Mouse (Mus musculus): ENCODE results near the gene Ugt1a7c.
"Not testable (repeated sequence)": the region's sequence is repeated elsewhere in the genome, so short reads cannot be mapped to it uniquely, and the experiment has no call there.

Ugt1a7c gene

DNA sequence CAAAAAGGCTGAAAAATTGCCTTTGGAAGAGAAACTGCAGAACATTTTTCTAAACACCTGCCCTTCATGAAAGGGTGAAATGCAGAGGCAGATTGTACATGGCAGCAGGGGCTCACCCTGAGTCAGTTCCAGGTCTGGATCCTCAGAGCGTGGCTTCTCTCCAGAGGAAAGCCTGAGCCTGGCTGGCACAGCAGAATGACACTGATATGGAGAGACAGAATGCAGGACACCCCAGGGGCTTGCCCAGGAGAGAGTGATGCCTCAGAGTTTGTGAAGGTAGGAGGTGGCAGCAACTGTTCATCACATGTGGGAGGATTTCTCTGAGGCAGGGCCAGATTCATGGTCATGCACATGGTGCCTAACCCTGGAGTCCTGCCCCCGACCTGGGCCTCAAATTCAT is 105.1 kb downstream of the Ugt1a7c start:
- DNase-seq = no peak

DNA sequence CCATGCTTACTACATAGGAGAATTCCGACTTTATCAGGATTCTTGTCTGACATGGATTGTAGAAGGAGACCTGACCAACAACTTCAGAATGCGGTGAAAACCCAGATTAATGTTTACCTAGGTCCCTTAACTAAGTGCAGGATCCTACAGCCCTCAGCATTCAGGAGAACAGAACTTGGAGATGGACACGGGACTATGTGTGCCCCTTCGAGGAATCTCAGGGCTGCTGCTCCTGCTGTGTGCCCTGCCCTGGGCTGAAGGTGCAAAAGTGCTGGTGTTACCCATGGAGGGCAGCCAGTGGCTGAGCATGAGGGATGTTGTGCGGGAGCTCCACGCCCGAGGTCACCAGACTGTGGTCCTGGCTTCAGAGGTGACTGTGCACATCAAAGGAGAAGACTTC is 105.6 kb downstream of the Ugt1a7c start, which contains the start of gene Ugt1a2:
Ugt1a2 (plus strand) TSS at position 146 of the 400 bp plus-strand sequence.
- no peak for DNase-seq

DNA sequence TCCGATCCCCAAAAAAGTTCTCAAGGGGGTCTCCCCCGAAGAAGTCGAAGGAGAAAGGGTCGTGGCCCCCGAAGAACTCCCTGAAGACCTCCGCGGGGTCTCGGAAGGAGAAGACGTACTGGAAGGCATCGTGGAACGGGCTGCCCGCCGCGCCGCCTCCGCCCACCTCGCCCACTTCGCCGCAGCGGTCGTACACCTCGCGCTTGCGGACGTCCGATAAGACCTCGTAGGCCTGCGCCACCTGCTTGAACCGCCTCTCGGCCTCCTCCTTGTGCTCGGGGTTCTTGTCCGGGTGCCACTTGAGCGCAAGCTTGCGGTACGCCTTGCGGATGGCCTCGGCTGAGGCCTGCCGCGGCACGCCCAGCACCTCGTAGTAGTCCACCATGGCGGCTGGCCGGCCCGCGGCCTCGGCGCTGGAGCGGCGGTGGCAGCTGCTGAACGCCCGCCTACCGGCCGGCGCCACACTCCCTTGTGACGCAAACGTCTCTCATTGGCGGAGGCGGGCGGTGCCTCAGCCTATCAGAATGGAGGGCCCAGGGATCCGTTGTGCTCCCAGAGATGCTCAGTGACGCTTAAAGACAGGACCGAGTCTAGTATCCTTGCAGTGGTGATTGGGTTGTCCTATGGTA is 110.5 kb downstream of the Ugt1a7c start, which contains the start of gene Dnajb3:
Dnajb3 (minus strand) TSS at position 489 of the 629 bp plus-strand sequence.
- DNase-seq = peak; percentile 79

DNA sequence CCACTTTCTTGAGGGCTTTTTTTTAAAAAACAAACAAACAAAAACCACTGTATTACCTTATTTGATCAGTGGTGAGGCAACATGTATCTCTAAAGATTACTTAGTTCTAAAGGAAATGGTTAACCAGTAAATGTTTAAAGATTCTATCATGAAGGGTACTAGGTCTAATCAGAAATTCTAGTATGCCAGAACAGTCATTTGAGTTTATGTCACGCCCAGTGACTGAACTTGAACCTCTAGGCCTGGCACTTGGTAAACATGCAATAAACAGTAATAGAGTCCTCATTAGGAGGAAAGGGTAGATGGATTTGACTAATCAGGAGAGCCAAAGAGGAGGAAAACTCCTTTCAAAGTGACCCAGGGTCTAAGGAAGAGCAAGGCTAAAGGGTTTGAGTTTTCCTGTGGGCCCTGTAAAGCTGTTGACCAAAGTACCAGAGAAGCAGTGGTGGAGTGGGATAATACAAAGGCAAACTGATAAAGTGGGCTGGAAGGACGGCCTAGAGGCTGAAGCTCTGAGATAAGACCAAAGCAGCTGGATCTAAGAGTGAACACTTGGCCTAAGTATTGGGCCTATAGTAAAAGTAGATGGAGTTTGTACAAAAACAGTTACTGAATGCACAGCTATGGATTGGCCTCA is 112.1 kb downstream of the Ugt1a7c start:
- DNase-seq = no peak

DNA sequence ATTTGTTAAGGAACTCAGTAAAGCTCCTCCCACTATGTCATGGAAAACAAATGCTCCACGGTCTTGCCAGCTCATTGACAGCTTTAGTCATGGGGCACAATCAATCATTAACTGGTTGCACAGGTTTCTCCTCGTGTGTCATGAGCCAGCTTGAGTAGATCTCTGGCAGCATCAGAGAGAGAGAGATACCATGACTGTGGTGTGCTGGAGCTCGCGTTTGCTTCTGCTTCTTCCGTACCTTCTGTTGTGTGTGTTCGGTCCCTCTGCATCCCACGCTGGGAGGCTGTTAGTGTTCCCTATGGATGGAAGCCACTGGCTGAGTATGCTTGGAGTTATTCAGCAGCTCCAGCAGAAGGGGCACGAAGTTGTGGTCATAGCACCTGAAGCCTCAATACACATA is 117.0 kb downstream of the Ugt1a7c start, which contains the start of gene Ugt1a1:
Ugt1a1 (plus strand) TSS at position 148 of the 400 bp plus-strand sequence.
- DNase-seq = no peak

DNA sequence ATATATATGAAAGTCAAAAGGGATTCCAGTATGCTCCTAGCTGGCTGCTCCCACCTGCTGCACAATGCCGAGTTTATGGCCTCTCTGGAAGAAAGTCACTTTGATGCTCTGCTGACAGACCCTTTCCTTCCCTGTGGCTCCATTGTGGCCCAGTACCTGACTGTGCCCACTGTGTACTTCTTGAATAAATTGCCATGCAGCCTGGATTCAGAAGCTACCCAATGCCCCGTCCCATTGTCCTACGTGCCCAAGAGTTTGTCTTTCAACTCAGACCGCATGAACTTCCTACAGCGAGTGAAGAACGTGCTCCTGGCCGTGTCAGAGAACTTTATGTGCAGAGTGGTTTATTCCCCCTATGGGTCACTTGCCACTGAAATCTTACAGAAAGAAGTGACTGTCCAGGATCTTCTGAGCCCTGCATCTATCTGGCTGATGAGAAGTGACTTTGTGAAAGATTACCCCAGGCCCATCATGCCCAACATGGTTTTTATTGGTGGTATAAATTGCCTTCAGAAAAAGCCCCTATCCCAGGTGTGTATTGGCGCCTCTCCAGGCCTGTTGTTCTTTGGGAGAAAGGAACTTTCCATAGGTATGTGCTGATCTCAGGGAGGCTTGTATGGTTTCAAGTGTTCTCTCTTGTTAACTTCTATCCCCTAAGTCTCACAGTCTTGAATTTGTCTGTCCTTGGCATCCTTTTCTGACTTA is 117.6 kb downstream of the Ugt1a7c start:
- no peak for DNase-seq

DNA sequence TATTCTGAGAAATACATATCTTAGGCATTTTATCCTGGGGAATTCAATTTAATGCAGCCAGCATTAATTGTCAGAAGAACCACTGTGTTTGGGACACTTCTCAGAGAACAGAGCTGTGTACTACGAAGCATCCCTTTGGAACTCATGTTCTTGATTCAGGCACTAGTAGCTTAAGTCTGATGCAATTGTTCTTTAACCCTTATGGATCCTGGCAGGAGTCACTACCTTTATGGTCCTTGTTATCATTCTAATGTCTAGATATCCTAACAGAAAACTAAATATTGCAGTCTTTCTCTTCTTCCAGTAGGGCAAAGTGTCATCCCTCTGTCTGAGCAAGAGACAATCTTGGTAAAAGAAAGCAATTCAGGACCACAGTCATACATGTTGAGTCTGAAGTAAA is 118.2 kb downstream of the Ugt1a7c start:
- no peak for DNase-seq

DNA sequence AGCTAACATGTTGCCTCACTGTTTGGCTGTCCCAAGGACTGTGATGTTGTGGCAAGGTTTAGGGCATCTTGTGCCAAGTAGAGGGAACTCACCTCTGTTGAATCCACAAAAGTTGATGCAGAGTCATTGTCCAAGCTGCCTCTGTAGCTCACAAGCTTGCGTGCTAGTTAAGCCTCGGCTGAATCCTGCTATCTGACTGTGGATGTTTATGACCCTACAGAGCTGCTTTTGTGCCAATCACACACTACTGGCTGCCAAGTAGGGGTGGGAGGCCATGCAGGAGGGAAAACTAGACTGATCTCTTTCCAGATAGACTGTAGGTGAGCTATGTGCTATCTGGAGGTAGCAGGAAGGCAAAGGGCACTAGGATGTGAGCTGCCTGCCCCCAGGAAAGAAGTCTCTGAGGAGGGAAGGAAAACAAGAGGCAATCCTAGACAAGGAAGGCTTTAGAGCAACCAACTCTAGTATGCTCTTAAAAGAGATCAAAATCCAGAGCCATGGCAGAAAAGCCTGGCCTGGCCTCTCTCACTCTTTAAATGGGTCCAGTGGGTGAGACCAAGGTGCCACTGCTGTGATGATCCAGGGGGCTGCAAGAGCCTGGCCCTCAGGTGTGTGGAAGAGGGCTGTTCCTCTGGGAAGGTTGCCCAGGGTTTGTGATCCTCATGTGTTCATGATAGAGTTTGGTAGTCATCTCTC is 119.1 kb downstream of the Ugt1a7c start:
- DNase-seq = no peak

DNA sequence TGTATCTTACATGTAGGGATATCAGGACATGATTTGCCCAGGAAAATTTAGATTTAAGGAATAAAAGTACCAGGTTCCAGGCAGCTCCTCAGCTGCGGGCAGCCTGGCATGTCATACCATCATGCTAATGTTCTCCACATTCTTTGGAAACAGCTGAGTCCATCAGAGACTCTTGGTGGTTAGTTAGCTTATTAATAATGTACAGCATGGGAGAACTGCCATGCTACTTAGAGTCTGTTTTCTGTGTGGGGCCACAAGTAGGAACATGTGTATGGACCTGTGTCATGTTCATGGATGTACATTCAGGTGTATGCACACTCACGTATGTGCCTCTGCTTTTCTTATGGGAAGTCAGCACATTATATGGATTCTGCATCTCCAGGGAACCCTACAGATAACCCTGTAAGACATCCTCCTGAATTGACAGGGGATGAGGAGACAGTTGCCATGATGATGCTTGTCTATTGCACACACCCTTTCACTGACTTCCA is 119.6 kb downstream of the Ugt1a7c start:
- no peak for DNase-seq

DNA sequence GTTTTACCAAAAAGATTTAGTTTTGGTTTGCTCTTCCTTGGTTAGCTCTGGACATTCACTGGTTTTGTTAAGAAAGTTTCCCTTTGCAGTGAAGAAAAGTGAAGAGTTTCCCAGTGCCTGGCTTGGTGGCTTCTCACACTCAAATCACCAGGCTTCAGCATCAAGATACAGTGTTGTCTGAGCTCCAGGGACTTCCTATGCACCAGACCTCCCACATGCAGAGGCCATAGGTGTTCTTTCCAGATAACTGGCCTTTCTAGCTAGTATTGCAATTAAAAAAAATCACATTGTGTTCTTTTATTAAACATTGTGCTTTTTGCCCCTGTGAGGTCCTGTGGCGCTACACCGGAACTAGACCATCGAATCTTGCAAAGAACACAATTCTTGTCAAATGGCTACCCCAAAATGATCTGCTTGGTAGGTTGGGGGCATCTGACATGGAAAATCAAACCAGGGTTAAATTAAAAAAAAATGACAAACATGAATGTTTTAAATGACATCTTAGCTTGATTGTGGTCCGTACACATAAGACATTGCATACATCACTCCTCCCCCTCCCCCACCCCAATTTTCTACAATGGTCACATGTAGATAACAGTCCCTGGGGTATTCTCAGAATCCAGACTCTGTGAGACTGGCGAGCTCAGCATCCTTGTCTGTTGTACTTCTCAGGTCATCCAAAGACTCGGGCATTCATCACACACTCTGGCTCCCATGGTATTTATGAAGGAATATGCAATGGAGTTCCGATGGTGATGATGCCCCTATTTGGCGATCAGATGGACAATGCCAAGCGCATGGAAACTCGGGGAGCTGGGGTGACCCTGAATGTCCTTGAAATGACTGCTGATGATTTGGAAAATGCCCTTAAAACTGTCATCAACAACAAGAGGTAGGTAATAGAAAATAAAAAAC is 120.9 kb downstream of the Ugt1a7c start:
- no peak for DNase-seq

DNA sequence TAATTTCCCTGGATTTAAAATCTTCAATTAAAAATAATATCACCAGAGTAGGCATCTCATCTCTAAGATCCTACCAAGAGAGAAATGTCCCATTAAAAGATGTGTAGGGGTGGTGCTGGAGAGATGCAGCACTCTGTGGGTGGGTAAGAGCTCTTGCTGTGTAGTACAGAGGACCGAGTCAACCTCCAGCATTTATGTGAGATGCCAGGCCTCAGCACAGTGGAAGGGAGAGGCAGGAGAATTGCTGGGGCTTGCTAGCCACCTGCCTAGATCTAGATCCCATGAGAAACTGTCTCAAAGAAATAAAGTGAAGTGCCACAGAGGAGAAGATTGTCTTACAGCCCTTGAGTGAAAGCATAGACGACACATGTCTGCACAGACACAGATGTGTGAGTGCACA is 121.7 kb downstream of the Ugt1a7c start:
- no peak for DNase-seq

DNA sequence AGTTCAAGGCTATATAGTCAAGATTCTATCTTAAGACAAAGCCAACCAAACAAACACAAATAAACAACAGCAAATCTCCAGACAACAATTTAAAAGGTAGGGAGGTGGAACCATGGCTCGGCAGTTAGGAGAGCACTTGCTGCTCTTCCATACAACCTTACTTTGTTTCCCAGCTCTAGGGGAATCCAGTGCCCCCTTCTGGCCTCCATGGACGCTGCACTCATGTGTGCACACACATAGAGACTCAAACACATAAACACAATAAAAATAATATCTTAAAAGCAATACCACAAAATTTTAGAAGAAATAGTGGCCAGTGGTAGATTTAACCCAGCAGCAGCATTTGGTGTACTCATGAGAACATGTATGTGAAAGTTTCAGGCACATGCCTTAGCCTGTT is 122.3 kb downstream of the Ugt1a7c start:
- DNase-seq = no peak

DNA sequence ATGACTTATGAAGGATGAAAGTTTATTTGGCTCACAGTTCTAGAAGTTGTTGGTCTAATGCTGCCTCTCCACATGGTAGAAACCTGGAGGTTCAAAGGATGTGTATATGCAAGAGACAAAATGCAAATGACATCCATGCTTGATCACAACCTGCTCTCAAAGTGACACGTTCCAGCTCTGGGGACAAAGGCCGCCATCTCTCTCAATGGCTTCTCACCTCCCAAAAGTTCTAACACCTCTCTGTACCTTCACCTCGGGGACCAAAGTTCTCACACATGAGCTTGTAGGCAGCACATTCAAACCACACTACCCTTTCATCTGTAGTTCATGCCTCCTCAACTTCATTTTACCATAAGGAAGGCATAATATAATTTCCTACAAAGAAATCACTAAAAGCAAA is 122.7 kb downstream of the Ugt1a7c start:
- no peak for DNase-seq

DNA sequence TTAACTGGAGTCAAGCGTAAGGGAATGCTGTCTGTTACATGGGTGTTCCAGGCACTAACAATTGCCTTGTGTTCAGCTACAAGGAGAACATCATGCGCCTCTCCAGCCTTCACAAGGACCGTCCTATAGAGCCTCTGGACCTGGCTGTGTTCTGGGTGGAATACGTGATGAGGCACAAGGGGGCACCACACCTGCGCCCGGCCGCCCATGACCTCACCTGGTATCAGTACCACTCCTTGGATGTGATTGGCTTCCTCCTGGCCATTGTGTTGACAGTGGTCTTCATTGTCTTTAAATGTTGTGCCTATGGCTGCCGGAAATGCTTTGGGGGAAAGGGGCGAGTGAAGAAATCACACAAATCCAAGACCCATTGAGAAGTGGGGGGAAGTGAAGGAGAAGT is 123.2 kb downstream of the Ugt1a7c start:
- no peak for DNase-seq

DNA sequence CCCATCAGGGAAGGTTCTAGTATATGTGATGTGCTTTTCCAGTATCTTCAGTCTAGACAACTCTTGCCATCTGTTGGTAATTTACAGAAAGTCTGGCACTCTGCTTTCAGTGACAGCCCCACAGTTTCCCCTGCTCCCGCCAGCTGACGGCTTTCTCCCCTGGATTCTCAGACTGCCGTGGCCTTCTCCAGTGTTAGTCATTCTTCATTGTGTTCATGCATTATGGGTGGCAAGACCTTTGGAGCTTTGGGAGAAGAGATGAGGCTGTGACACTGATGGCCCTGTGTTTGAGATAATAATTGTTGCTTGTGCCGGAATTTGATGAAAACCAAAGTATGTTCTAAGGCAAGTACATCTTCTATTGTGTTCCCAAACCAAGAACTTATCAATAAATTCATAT is 123.7 kb downstream of the Ugt1a7c start:
- DNase-seq = no peak

DNA sequence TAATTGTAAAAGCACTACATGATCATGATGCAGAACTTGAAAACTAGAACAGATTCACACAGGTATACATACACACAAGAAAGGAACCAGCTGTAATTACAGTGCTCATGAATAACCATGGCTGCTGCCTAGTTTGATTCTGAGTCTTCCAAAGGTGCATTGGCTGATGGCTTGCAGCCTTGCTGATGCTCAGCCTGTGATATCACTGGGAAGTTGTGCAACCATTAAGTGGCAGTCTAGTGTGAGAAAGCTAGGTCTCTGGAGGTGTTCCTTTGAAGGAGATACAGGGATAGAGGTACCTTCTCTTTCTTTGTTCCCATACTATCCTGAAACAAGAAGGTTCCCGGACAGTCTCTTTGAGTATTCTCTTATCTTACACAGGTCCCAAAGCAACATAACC is 124.2 kb downstream of the Ugt1a7c start:
- DNase-seq = no peak

DNA sequence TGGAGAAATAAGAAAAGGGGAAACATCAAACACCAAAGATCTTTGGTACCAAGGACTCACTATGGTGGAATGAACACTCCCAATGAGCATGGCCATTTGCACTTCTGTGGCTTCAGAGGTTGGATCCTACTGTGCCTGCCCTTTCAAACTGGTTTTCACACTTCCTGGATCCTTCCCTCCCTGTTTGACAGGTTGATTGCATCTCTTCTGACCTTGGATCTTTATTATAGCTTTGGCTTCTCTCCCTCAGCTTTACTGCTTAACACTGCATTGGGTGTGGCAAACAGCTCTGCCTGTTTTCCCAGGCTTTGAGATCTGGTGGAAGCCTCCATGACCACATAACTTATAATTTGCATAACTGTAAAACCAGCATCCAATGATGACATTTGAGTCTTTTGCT is 125.5 kb downstream of the Ugt1a7c start:
- DNase-seq = no peak

DNA sequence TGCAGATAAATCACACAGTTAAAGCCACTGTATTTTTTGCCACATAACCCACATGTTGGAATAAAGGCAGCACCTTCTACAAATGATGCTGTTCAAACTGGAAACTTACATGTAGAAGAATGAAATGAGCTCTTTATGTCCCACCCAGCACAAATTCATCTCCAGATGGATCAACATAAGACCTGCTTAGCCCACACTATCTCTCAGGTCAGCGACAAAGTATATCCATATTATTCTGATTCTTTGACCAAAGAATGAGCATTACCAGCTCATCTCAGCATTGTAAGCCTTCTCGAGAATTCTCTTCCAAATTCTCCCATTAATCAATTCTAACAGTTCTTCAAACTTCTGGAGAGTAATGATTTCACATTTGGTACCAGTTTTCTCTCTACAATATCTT is 127.4 kb downstream of the Ugt1a7c start:
- DNase-seq = no peak

DNA sequence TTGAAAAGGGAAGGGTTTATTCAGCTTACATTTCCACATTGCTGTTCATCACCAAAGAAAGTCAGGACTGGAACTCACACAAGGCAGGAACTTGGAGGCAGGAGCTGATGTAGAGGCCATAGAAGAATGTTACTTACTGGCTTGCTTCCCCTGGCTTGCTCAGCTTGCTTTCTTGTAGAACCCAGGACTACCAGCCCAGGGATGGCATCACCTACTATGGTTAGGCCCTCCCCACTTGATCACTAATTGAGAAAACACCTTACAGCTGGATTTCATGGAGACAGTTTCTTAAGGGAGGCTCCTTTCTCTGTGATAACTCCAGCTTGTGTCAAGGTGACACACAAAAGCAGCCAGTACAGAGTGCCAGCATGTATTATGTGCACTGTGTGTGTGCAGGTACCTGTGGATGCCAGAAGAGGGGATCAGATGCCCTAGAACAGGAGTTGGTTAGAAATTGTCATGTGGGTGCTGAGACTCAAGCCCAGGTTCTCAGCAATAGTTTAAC is 128.2 kb downstream of the Ugt1a7c start:
- not testable (repeated sequence) for DNase-seq

DNA sequence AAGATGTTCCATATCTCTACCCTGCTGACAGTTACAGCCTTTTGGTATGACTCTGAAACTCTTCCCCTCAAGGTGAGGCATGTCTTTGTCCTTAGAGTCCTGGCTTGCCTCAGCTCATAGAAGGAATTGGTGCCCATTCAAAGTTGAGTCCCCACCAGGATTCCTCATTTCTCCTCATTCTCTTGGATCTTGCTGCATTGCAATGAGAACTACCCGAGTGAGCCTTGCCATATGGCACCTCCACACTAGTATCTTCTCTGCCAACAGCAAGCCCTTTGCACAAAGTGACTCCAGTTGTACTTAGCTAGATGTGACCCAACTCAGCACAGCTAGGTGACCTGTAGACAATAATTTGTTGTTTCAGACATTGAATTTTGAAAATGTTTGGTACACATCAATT is 128.7 kb downstream of the Ugt1a7c start:
- no peak for DNase-seq

DNA sequence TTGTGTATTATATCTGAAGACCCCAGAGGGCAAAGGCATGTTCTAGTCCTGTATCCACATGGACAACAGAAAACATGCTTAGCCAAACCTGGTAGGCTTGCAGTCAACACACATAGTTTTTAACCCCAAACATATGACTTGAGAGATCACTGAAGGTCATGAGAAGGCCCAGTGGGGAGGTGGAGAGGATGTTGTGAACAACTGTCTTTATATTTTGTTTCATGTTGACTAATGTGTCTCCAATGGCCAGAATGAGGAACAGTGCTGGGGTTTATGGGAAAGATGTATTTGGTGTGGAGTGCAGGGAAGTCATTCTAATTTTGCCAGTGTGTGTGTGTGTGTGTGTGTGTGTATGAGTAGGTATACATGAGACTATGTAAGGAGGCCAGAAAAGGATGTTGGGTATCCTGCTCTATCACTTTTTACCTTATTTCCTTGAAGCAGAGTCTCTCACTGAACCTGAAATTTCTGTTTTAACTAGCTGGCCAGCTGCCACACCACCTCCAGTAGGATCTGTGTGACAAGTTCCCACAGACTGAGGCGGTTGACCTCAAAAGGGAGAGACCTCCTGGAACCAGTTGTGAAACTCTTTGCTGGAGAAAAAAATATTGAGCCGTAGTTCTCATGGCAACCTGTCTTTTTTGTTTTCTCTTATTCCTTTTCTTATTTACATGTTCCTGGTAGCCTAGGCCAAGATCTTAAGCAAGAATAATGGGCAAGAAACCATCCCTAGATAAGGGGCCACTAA is 129.3 kb downstream of the Ugt1a7c start:
- DNase-seq = no peak
